Mouse (Mus musculus) neural tube, embryonic 11.5 days (tissue): ENCODE data around the gene Gas7. TPM values are rescaled to one million over a fixed set of nuclear protein-coding genes. Genes with fewer than 3 reads are reported as not detected.

ENCODE experiments used
- ATAC-seq: fragments of 200-750 bp; cut with Nextera tagmentation; 2 replicates; pipeline ENCODE4 v1.8.0; 2017; ENCODE audit warnings: moderate number of reproducible peaks, mild to moderate bottlenecking, moderate TSS enrichment, moderate library complexity; ENCODE audit not compliant: insufficient read depth, low FRiP score, low TSS enrichment
- DNase-seq: peaks from one replicate; pipeline ENCODE4 v3.0.0-alpha.2; 2015; ENCODE audit warnings: low spot score
- H3K27ac ChIP-seq: fragments of 300-500 bp; sonication (generic); 2 replicates; pipeline ENCODE4 v1.5.1; 2014; ENCODE audit warnings: low read depth, mild to moderate bottlenecking, low read length
- H3K27me3 ChIP-seq: fragments of 300-500 bp; sonication (generic); 2 replicates; pipeline ENCODE4 v1.6.1; 2014; ENCODE audit warnings: mild to moderate bottlenecking, low read length, mixed read lengths; ENCODE audit not compliant: control insufficient read depth, insufficient read depth
- H3K36me3 ChIP-seq: fragments of 300-500 bp; sonication (generic); 2 replicates; pipeline ENCODE4 v1.6.1; 2014; ENCODE audit warnings: mild to moderate bottlenecking, low read length, moderate library complexity, mixed read lengths; ENCODE audit not compliant: control insufficient read depth, insufficient read depth
- H3K4me1 ChIP-seq: fragments of 300-500 bp; sonication (generic); 2 replicates; pipeline ENCODE4 v1.6.1; 2014; ENCODE audit warnings: low read length, mixed read lengths; ENCODE audit not compliant: control insufficient read depth, insufficient read depth
- H3K4me2 ChIP-seq: fragments of 300-500 bp; sonication (generic); 2 replicates; pipeline ENCODE4 v1.6.1; 2014; ENCODE audit warnings: low read depth, mild to moderate bottlenecking, moderate library complexity
- H3K4me3 ChIP-seq: fragments of 300-500 bp; sonication (generic); 2 replicates; pipeline ENCODE4 v1.5.1; 2014; ENCODE audit warnings: low read depth, low read length
- H3K9ac ChIP-seq: fragments of 300-500 bp; sonication (generic); 2 replicates; pipeline ENCODE4 v1.6.1; 2014; ENCODE audit warnings: mild to moderate bottlenecking, low read length
- H3K9me3 ChIP-seq: fragments of 300-500 bp; sonication (generic); 2 replicates; pipeline ENCODE4 v1.6.1; 2016; ENCODE audit warnings: low read length; ENCODE audit not compliant: control insufficient read depth
- WGBS: fragments of 180-500 bp; shearing (Covaris S2); extraction: QIAGEN DNeasy Blood & Tissue Kit; methylation state at CpG from one replicate; pipeline ENCODE4 v1.1.7; 2014; 5-methylcytosine and 5-hydroxymethylcytosine counted together
- polyA plus RNA-seq: library from polyadenylated mRNA; unstranded; fragments of >200 nt; fragmentation: Nextera tagmentation; extraction: Ambion mirVana; gene quantifications from 2 replicates; pipeline ENCODE4 v1.2.1, GENCODE M21; 2014

Gene Gas7
- polyA plus RNA-seq, 1 experiment from 2014 or later: 4.4 TPM

DNA sequence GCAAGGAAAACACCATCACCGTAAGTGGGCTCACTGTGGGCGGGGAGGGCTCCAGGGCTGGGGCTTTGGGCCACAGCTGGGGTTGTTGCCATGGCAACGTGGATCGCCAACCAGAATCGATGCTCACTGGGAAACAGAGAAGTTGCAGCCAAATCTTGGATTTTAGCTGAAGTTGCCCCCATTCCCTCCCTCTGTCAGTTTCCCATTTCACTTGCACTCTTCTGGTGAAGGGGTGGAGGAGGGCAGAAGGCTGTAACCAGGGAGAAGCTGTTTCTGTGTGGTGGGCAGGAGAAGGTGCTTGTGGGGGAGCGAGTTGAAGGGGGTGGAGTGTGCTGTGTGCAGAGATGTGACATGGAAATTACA is 197.6 kb downstream of the Gas7 start:
- no peaks in the 10 kb centered on the region for H3K9me3 ChIP-seq
- 39% methylated on average over 6 of the region's 6 CpGs for WGBS
- no peak overlapping the region for H3K9ac ChIP-seq
- no peak overlapping the region for H3K27ac ChIP-seq
- DNase-seq: peak; percentile 33
- H3K4me2 ChIP-seq: no peak overlapping the region
- peaks cover 8% of the 10 kb centered on the region; the same call in 1 of the 2 replicates for H3K4me1 ChIP-seq
- ATAC-seq: no peak
- H3K36me3 ChIP-seq: no peaks in the 10 kb centered on the region
- H3K27me3 ChIP-seq: no peaks in the 10 kb centered on the region
- H3K4me3 ChIP-seq: no peak overlapping the region

DNA sequence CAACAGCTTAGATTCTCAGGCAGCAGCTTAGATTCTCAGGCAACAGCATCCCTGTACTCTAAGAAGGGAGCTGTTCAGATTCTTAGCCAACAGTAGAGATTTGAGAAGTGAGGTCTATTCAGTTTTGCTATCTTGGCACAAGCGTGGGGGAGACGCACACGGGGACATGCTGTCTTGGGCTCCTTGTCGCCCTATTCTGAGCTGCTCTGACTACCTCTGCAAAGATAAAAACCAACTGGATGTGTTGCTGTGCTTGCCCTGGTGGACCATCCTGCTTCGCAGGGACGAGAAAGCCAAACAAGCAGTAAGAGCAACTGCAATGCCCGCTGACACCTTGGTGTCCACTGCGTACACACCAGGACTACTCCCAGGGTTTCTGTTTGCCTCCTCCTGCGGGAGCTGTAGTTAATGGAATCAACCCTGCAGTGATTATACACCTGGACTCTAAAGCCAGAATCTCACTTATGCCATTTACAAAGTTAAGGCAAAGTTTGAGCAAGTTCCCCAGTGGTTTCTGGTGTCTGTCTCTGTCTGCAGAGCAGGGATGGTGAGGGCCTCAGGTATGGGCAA is 198.4 kb downstream of the Gas7 start:
- no peak for ATAC-seq
- no peaks in the 10 kb centered on the region for H3K27me3 ChIP-seq
- H3K9ac ChIP-seq: no peak overlapping the region
- H3K36me3 ChIP-seq: no peaks in the 10 kb centered on the region
- H3K9me3 ChIP-seq: no peaks in the 10 kb centered on the region
- H3K4me3 ChIP-seq: no peak overlapping the region
- 93% methylated on average over 9 of the region's 9 CpGs for WGBS
- peaks cover 8% of the 10 kb centered on the region; the same call in 1 of the 2 replicates for H3K4me1 ChIP-seq
- no peak overlapping the region for H3K27ac ChIP-seq
- H3K4me2 ChIP-seq: no peak overlapping the region
- DNase-seq: no peak

DNA sequence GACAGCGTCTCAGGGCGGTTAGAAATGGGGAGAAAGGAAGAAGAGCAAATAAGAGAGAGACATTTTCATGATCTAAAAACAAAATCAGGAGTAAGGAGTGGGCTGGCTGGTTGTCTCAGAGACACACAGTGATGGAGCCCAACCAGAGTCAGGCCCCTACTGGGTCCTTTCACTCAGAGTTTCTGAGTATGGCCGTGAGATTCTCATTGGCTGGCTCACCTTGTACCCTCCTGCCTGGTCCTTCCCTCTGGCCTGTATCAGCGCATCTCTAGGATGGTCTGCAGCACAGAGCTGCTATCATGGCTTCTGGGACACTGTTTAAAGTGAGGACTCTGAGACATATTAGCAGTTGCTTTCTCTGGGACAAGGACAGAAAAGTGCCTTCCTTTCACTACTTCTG is 199.3 kb downstream of the Gas7 start:
- Histone ChIP-seq H3K9me3 (no peaks in the 10 kb centered on the region), H3K9ac (no peak overlapping the region)
- 83% methylated on average over 4 of the region's 4 CpGs for WGBS

DNA sequence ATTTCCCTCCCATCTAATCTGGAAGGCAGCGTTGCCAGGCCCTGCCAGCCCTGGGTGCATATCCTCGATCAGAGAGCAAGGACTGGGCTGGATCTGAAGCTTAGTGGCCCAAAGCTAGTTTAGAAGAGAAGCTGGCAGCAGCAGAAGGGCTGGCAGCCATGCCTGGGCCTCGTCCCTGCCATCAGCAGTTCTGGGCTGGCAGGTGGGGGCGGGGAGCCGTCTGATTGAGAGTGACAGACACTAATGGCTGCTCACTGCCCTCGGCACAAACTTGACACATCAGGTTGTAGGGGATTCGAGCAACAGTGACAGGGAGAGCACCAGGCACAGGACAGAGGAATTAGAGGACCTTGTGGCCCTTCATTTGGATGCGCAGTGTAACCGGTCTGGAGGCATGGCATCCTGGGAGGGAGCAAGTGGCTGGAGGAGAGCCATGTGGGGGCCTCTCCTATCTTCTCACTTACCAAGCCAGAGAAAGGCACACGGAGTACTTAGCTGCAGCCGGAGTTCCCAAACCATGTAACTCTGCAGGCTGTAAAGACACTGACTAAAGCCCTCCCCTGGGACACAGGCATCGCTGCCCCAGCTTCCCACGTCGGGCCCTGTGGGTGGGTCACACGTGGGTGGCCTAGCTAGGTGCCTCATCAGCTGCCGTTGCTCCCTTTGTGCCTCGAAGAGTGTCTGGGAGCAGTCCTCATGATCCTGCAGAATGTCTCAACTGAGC is 200.2 kb downstream of the Gas7 start:
- H3K27ac ChIP-seq: no peak overlapping the region
- no peak overlapping the region; the same call in 1 of the 2 replicates for H3K9ac ChIP-seq
- no peak overlapping the region for H3K4me2 ChIP-seq
- no peaks in the 10 kb centered on the region for H3K36me3 ChIP-seq
- no peak for ATAC-seq
- 74% methylated on average over 17 of the region's 17 CpGs for WGBS
- DNase-seq: no peak
- peaks cover 8% of the 10 kb centered on the region; the same call in 1 of the 2 replicates for H3K4me1 ChIP-seq
- H3K9me3 ChIP-seq: no peaks in the 10 kb centered on the region
- H3K4me3 ChIP-seq: no peak overlapping the region
- H3K27me3 ChIP-seq: no peaks in the 10 kb centered on the region

More for the DNA sequence above, 199.3 kb downstream of the Gas7 start:
- Histone ChIP-seq H3K27ac (no peak overlapping the region), H3K4me3 (no peak overlapping the region), H3K27me3 (no peaks in the 10 kb centered on the region), H3K4me2 (no peak overlapping the region), H3K36me3 (no peaks in the 10 kb centered on the region), H3K4me1 (peaks cover 8% of the 10 kb centered on the region; the same call in 1 of the 2 replicates)
- DNase-seq: no peak
- ATAC-seq: no peak

DNA sequence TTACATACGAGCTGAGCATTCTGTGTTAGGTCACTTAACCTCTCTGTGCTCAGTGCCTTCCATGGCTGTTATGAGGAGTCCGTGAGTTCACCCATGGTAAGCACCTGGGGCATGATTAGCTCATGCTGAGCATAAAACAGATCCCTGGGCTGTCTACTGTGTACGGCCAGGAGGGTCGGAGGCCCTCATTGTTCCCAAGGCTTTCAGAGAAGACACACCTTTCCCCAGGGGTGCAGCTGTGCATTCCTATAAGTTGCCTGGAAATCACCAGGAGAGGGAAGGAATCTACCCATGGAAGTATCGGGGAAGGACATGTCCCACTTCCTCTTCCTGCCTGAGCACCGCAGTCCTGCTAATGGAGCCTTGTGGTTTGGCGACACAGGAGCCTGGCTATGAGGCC is 201.1 kb downstream of the Gas7 start:
- ATAC-seq: no peak
- 87% methylated on average over 7 of the region's 7 CpGs for WGBS

DNA sequence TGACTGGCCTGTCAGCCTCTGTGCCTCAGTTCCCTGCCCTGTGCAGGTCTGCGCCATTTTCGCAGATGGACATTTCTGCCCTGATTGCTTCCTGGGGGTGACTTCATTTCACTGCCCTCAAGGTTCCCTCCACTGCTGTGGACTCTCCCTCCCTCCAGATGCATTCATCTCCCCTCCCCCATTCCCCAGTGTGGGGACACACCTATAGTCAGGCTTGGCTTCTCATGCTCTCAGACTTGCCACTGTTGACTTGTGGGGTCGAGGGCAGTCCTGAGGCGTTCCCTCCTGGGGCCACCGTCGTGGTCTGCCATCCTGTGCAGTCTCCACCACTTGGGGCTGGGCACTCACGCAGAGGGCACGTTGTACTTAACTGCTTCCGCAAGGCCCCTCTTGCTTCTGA is 201.6 kb downstream of the Gas7 start:
- DNase-seq (no peak), ATAC-seq (no peak)
- no peak overlapping the region for H3K4me3 ChIP-seq
- 90% methylated on average over 9 of the region's 9 CpGs for WGBS
- H3K27me3 ChIP-seq: no peaks in the 10 kb centered on the region
- H3K4me1 ChIP-seq: peaks cover 8% of the 10 kb centered on the region; the same call in 1 of the 2 replicates
- no peak overlapping the region for H3K4me2 ChIP-seq
- no peaks in the 10 kb centered on the region for H3K36me3 ChIP-seq
- no peak overlapping the region for H3K9ac ChIP-seq
- no peaks in the 10 kb centered on the region for H3K9me3 ChIP-seq
- H3K27ac ChIP-seq: no peak overlapping the region

More for the DNA sequence above, 201.1 kb downstream of the Gas7 start:
- no peak for DNase-seq
- no peaks in the 10 kb centered on the region for H3K27me3 ChIP-seq
- no peak overlapping the region for H3K9ac ChIP-seq
- H3K4me3 ChIP-seq: no peak overlapping the region
- no peaks in the 10 kb centered on the region for H3K9me3 ChIP-seq
- H3K27ac ChIP-seq: no peak overlapping the region
- no peak overlapping the region for H3K4me2 ChIP-seq
- no peaks in the 10 kb centered on the region for H3K36me3 ChIP-seq
- peaks cover 8% of the 10 kb centered on the region; the same call in 1 of the 2 replicates for H3K4me1 ChIP-seq

DNA sequence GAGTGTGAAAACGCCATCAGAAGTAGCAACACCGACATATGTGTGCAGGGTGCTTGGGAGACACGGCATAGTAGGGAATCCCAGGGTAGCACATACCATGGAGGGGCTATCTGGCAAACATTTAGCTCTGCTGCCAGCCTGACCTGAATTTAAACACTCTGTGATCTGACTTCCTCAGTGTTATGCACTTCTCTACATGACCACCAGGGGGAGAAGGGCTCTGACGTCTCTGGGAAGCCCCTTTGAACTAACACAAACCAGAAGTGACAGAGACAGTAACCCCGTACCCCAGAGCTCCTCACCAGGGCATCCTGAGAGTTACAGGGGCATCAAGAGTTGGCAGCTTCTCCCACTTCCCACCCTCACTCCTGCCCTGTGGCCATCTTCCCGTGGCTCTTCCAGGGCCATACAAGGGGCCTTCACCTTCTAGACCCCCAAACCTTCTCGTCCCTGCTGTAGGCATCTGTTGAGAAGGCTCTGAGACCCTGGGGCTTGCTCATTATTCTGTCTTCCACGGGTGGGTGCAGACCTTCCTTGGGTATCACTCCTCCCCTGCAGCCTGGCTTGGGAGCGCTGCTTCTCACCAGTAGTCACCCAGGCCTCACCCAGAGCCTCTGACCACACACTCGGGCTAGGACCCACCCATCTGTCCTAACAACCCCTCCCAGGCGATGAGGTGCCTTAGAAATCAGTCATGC is 202.6 kb downstream of the Gas7 start:
- Histone ChIP-seq H3K9ac (no peak overlapping the region), H3K9me3 (no peaks in the 10 kb centered on the region), H3K27me3 (no peaks in the 10 kb centered on the region), H3K36me3 (no peaks in the 10 kb centered on the region), H3K4me1 (peaks cover 4% of the 10 kb centered on the region; the same call in 1 of the 2 replicates), H3K27ac (no peak overlapping the region), H3K4me2 (no peak overlapping the region), H3K4me3 (no peak overlapping the region)
- 48% methylated on average over 11 of the region's 11 CpGs for WGBS
- peak; percentile 53 for DNase-seq
- no peak; the same call in 1 of the 2 replicates for ATAC-seq

DNA sequence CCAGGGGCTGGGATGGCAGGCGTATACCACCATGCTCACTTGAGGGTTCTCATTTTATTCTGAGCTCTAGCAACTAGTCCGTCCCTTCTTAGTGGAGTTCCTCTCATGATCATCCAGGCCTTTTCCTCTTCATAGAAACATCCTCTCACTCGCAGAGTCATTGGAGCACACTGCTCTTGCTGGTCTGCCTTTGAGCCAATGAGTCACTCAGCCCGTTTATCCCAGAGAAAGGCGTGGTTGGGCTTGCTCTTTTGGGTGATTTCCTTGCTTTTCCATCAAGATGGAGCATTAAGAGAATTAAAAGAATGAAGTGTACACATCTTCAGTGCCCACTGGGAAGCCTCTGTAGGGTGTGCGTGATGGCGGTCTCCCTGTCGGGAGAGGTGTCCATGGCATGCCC is 206.2 kb downstream of the Gas7 start:
- Histone ChIP-seq H3K27ac (no peak overlapping the region), H3K4me3 (no peak overlapping the region), H3K9ac (no peak overlapping the region), H3K4me1 (no peaks in the 10 kb centered on the region), H3K27me3 (no peaks in the 10 kb centered on the region), H3K4me2 (no peak overlapping the region), H3K36me3 (no peaks in the 10 kb centered on the region), H3K9me3 (no peaks in the 10 kb centered on the region)
- ATAC-seq: no peak
- no peak for DNase-seq
- WGBS: 93% methylated on average over 8 of the region's 8 CpGs
